Mouse (Mus musculus): ENCODE measurements around the gene 1110059E24Rik.

1110059E24Rik gene

GRCm38 (mm10) chr19:21652285-21653171, at the start of gene 1110059E24Rik:
1110059E24Rik (minus strand) TSS chr19:21652976.
- in situ Hi-C loops (cut with MboI; ENCODE audit: unreplicated experiment in 2 of 2): loop anchor here (5.0 to 10.0 kb wide), 5 partner anchors 62 to 380 kb away; partner anchors contain the start of gene Zfand5 (in 1 of the 2)

GRCm38 (mm10) chr19:21680986-21681385, 28.2 kb upstream of the 1110059E24Rik start:
- in situ Hi-C loops (cut with MboI; ENCODE audit: unreplicated experiment in 2 of 2): no loop called here

- in situ Hi-C loops (cut with MboI; ENCODE audit: unreplicated experiment in 2 of 2): no loop called here
Measured at GRCm38 (mm10) chr19:21680091-21680490, 27.3 kb upstream of the 1110059E24Rik start.

GRCm38 (mm10) chr19:21674354-21675096, 21.7 kb upstream of the 1110059E24Rik start:
- in situ Hi-C loops (cut with MboI; ENCODE audit: unreplicated experiment in 2 of 2): loop anchor here in 1 of 2 experiments (5.0 kb wide), 1 partner anchor 33 kb away; no protein-coding TSS in a partner anchor

- in situ Hi-C loops (cut with MboI; ENCODE audit: unreplicated experiment in 2 of 2): loop anchor here in 1 of 2 experiments (5.0 kb wide), 1 partner anchor 38 kb away; no protein-coding TSS in a partner anchor
Measured at GRCm38 (mm10) chr19:21669650-21670049, 16.9 kb upstream of the 1110059E24Rik start.

- in situ Hi-C loops (cut with MboI; ENCODE audit: unreplicated experiment in 2 of 2): no loop called here
Measured at GRCm38 (mm10) chr19:21663756-21664456, 11.1 kb upstream of the 1110059E24Rik start.

- in situ Hi-C loops (cut with MboI; ENCODE audit: unreplicated experiment in 2 of 2): no loop called here
Measured at GRCm38 (mm10) chr19:21660734-21661133, 8.0 kb upstream of the 1110059E24Rik start.

- in situ Hi-C loops (cut with MboI; ENCODE audit: unreplicated experiment in 2 of 2): loop anchor here (5.0 to 10.0 kb wide), 6 partner anchors 58 to 382 kb away; partner anchors contain the start of gene Zfand5 (in 1 of the 2)
Measured at GRCm38 (mm10) chr19:21654788-21655187, 2.0 kb upstream of the 1110059E24Rik start.

GRCm38 (mm10) chr19:21653172-21653981, 601 bp upstream of the 1110059E24Rik start, which contains the start of gene Abhd17b:
Abhd17b (plus strand) TSS chr19:21653185.
- in situ Hi-C loops (cut with MboI; ENCODE audit: unreplicated experiment in 2 of 2): loop anchor here (5.0 to 10.0 kb wide), 5 partner anchors 61 to 381 kb away; partner anchors contain the start of gene Zfand5 (in 1 of the 2)

- in situ Hi-C loops (cut with MboI; ENCODE audit: unreplicated experiment in 2 of 2): loop anchor here (5.0 to 10.0 kb wide), 5 partner anchors 63 to 379 kb away; partner anchors contain the start of gene Zfand5 (in 1 of the 2)
Measured at GRCm38 (mm10) chr19:21651664-21652063, 1.1 kb downstream of the 1110059E24Rik start.

- in situ Hi-C loops (cut with MboI; ENCODE audit: unreplicated experiment in 2 of 2): loop anchor here (10.0 to 25.0 kb wide), 2 partner anchors 261 to 1491 kb away; partner anchors contain the start of gene Klf9 (in 1 of the 2)
Measured at GRCm38 (mm10) chr19:21646142-21646541, 6.6 kb downstream of the 1110059E24Rik start.

- in situ Hi-C loops (cut with MboI; ENCODE audit: unreplicated experiment in 2 of 2): loop anchor here (10.0 to 25.0 kb wide), 2 partner anchors 260 to 1492 kb away; partner anchors contain the start of gene Klf9 (in 1 of the 2)
Measured at GRCm38 (mm10) chr19:21645301-21645700, 7.5 kb downstream of the 1110059E24Rik start.

GRCm38 (mm10) chr19:21643935-21644334, 8.8 kb downstream of the 1110059E24Rik start:
- in situ Hi-C loops (cut with MboI; ENCODE audit: unreplicated experiment in 2 of 2): loop anchor here (10.0 to 25.0 kb wide), 2 partner anchors 259 to 1493 kb away; partner anchors contain the start of gene Klf9 (in 1 of the 2)

- in situ Hi-C loops (cut with MboI; ENCODE audit: unreplicated experiment in 2 of 2): loop anchor here in 1 of 2 experiments (25.0 kb wide), 1 partner anchor 1500 kb away; the partner anchor contains the start of gene Klf9
Measured at GRCm38 (mm10) chr19:21637672-21638071, 15.1 kb downstream of the 1110059E24Rik start.

GRCm38 (mm10) chr19:21636907-21637306, 15.9 kb downstream of the 1110059E24Rik start:
- in situ Hi-C loops (cut with MboI; ENCODE audit: unreplicated experiment in 2 of 2): loop anchor here in 1 of 2 experiments (25.0 kb wide), 1 partner anchor 1500 kb away; the partner anchor contains the start of gene Klf9

GRCm38 (mm10) chr19:21635406-21635805, 17.4 kb downstream of the 1110059E24Rik start:
- in situ Hi-C loops (cut with MboI; ENCODE audit: unreplicated experiment in 2 of 2): loop anchor here in 1 of 2 experiments (25.0 kb wide), 1 partner anchor 1502 kb away; the partner anchor contains the start of gene Klf9

- in situ Hi-C loops (cut with MboI; ENCODE audit: unreplicated experiment in 2 of 2): loop anchor here in 1 of 2 experiments (25.0 kb wide), 1 partner anchor 1507 kb away; the partner anchor contains the start of gene Klf9
Measured at GRCm38 (mm10) chr19:21630656-21631331, 22.0 kb downstream of the 1110059E24Rik start.

- in situ Hi-C loops (cut with MboI; ENCODE audit: unreplicated experiment in 2 of 2): loop anchor here in 1 of 2 experiments (25.0 kb wide), 1 partner anchor 1508 kb away; the partner anchor contains the start of gene Klf9
Measured at GRCm38 (mm10) chr19:21629501-21629900, 23.3 kb downstream of the 1110059E24Rik start.
